Mouse (Mus musculus): ENCODE results near the gene Gatad2b.

GRCm38 (mm10) chr3:90250791-90251190, 42.2 kb upstream of the Gatad2b start:
- TF ChIP-seq CTCF (IDR thresholded peaks at IDR 0.05; ENCODE audit: borderline replicate concordance, insufficient read depth, low read length) = no peak
- no peak for TF ChIP-seq POLR2A (IDR thresholded peaks at IDR 0.05; ENCODE audit: low read depth, low read length)
